Mouse (Mus musculus) heart, adult 11 months (tissue): Measurements from ENCODE around the gene Dnlz.
A peak's percentile ranks its signal among the peaks of the same experiment; 100 is the strongest.

Experiments
- DNase-seq: peaks from one replicate; pipeline ENCODE4 v3.0.0; 2022

Gene Dnlz

DNA sequence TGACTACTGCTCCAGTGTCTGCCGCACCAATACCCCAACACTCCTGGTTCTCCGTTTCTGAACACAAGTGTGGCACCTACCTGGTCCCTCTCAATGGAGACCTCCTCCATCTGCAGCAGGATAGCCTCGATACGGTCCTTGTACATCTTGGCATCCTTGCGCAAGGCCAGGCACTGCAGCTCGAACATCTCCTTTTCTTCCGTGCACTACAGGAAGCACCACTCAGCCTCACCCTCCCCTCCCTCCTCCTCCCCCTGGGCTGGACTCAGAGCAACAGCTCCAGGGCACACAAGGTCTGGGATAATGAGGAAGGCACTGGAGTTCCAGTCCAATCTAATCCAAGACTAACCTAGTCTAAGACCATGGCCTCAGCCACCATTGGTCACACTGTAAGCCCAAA is 4.8 kb upstream of the Dnlz start:
- peak; percentile 91 for DNase-seq

DNA sequence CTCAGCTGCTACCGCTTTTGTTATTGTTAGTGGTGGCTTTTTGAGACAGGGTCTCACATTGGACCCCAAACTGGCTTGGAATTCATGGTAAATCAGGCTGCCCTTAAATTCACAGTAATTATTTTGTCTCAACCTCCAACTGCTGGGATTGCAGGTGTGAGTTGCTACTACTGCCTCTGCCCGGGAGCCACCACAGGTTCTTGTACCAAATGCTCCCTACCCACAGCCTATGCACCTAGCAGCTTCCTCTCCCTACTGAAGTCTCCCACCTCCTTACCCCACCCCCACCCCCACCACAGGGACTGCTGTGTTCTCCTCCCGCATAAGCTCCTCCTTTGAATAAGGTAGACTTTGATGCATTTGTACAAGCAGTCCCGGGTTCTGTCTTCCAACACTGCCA is 4.3 kb upstream of the Dnlz start:
- no peak for DNase-seq

DNA sequence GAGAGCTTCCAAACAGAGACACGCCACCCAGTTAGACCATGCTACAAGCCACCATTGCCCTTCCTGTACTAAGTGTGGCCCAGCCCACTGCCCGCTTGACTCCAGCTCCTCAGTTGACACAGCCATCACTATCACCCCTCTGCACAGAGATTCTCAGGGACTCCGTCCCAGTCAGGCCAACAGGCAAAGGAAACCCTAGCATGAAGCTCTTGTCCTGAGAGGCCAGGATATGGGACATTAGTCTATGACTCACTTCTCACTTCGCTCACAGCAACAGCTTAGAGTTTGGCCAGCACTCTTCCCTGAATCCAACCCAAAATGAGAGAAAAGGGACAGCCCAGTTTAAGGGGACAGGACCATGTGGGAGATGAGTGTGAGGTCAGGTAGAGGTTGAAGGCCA is 2.5 kb upstream of the Dnlz start:
- peak; percentile 92 for DNase-seq

DNA sequence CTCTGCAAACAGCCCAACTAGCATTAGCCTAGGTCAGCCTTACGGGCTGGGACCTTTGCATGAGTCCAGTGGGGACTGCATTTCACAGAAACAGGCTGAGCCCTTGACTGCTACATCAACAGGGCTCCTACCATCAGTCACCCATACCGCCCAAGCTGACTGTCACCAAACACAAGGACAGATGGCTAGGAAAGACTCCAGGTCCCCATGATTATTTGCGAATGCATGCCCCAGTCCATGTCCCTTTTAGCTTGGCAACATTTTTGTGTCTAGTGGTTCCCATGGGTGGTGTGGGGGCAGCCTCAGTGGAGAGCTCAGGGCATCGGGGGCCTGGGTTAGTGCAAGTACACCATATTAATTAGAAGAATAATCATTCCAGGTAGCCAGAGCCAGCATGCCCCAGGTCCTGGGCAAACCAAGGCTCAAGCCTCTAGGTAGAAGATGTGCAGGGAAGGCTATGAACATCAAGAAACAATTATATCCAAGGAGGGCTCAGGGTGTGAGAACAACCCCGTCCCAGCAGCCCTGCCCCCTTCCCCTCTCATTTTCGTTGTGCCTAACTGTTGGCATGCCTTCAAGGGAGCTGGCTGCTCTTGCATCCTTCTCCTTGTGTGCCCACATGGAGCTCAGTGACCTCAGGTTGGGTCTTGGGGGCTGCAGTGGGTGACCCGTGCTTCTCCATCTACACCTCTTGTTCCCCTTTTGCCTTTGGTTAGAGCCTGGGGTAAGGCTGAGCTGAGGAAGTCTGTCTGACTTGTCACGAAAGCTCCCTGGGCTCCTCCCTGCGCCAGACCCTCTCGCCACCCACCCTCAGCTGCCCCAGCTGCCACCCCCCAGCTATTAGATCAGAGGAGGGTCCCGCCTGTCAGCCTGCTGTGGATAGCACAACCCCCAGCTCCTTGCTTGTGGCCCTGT is 1.4 kb upstream of the Dnlz start:
- DNase-seq, result peak; percentile 92

DNA sequence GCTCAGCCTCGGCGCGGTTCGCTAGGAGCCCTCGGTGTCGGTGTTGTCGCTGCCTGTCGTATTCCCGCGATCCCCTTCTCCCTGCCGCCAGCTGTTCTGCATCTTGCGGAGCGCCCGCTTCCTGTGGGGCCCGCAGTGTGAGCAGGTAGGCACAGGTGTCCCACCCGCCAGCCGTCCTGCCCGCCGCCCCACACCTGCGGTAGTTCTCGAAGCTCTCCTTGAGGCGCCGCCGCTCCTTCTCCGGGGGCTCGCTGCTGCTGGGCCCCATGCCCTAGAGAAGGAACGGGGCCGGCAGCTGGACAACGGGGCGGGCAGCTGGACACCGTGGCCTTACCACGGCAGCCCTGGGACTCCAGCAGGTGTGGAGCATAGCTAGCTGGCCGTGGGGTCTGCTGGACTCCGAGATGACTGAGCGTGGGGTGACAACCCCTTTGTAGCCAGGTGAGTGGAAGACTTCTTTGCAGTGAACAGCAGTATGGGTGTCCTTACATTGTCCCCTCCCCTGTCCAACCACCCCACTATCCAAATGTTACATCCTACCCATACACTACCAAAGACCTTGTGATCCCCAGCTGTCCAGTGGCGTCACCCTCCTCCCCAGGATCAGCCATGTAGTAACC is 491 bp upstream of the Dnlz start:
- peak; percentile 96 for DNase-seq

DNA sequence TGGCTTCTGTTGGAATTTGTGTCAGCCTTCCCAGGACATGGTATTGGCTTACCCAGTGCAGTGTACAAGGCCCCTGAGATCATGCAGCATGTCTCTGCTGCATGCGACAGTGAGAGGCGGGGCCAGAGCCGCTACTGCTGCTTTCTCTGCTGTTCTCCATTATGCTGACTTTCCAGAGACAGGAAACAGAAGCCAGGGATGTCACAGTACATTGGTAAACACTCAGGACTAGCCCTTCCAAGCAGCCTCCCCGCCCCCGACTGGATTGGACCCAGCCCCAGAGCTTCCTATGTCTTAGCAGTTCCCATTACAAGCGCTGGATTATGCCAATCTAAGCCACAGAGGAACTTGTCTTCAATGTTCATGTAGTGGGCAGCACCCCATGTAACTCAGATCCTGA is 3.7 kb downstream of the Dnlz start:
- no peak for DNase-seq

DNA sequence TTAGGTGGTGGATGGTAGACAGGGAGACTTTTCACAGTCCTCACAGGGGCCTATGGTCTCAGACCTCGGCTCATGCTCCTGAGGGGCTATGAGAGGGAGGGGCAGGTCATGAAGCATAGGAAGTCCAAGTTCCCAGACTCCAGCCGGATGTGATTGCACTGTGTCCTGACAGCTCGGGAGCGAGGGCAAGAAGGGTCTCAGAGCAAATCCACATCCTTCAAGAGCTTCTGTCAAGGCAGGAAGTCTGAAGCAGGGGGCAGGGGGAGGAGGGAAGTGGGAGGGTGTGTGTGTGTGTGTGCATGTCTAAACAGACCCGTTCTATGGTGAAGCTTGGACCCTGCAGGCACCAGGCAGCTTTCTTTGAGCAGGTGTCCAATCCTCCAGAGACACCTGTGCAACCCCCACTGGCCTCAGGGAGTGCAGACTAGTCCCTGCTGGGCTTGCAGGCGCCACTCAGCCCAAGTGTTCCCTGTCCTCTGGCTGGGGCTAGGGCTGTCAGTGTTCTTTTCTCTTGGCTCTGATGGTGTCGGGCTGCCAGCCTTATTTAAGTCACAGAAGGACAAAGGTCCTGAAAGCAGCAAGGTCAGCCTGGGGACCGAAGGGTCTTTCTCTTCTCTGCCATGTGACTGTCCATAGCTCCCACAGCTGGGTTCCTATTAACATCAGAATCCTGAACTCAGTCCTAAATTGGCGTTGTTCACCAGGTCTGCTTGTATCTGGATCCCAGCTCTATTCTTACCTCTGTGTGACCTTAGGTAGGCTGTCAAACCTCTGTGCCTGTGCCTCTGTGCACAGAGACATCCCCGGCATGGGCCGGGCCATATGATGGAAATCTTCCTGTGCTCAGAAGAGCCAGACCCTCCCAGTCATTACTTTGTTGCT is 9.1 kb downstream of the Dnlz start:
- peak; percentile 95 for DNase-seq

DNA sequence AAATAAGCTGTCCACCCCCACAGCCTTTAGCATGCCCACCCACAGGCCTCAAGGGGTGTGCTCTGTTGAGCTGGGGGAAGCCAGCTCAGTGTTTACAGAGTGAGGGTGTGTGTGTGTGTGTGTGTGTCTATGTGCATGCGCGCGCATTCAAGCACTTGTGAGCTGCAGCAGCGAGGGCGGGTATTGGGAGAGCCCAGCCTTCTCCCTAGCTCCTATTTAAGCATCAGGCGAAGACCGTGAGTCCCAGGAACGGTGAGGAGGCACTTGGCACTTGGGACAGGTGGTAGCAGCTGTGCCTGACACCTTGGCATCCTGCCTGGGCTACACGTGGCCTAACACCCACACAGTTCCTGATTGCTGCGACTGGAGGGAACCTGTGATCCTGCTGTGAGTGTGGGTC is 9.9 kb downstream of the Dnlz start:
- DNase-seq, result peak; percentile 99

DNA sequence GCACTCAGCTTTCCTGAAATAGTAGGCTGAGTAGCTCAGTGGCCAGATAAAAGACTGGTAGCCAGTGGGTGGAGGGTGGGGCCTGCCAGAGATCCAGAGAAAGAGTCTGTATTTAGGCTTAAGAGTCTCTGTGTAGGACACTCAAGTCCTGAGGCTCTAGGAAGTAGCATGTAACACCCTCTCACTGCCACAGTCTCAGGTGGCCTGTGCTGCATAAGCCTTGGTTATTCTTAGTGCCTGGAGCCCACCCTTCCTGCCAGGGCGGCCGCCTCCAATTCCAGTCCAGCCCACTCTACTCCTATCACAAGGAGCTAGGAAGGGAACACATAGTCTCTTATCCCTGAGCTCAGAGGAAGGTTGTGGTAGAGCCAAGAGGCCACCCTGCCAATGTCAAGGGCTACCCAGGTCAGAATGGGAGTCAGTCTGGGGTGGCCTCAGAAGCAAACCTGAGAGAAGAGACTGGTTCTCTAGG is 10.4 kb downstream of the Dnlz start:
- DNase-seq, result peak; percentile 98

DNA sequence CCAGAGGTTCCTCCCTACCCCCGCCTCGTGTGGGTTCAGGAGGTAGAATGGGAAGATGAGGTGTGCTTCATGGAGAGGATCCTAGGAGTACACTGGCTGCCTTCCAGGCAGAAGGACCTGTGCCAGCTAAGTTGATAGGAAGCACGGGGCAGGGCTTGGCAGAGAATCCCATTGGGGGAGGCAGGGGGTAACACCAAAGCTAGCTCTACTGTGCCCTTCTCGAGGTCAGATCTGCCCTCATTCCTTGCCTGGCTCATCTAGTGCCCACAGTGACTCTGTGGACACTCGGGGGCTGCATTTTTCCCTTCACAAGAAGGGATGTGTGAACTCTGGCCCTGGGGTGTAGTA is 12.7 kb downstream of the Dnlz start:
- peak; percentile 98 for DNase-seq

DNA sequence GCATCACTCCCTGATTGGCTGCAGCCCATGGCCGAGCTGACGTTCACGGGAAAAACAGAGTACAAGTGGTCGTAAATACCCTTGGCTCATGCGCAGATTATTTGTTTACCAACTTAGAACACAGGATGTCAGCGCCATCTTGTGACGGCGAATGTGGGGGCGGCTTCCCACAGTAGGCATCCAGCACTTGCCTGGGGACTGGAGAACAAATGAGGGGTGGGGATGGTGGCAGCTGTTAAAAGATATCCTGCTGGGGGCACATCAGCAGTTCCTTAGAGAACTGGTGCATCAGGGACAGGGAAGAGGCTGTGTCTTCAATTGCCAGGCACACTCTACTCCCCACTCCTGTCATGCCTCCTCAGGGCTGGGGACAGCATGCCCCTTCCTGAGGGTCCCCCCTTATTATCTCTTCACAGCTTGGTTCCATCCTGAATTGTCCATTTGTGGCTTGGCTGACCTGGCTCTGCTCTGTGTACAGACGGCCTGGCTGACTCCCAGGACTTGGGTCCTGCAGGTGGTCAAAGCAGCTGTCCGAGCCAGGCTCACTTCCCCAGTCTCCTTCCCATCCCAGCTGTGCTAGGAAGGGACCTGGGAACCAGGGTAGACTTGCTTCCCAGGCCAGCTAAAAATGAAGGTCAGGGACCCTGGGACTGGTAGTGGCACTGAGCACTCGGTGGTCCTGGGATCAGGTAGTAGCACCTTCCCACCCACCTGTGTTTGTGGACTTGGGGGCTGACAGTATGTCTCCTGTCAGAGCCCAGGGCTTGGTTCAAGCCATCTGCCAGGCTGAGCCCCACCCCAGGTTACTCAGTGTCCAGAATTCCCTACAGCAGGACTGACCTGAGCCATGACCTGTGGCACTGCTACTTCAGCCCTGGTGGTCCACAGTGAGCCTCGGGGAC is 13.4 kb downstream of the Dnlz start:
- no peak for DNase-seq

DNA sequence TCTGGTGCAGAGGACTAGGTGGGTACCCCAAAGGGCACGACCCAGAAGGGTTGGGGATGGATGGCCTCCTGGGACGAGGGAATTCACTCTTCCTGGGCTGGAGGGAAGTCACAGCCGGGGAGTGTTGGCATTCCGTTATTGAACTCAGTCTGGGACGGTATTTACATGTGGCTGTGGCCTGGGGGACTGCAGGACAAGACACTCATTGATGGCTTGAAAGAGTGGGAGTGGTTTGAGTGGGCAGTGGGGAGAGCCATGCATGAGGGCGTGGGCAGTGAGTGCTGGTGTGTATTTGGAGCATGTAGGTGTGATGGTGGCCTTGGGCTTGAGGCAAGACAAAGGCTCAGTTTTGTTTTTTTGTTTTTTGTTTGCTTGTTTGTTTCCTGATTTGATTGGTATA is 21.2 kb downstream of the Dnlz start:
- no peak for DNase-seq

DNA sequence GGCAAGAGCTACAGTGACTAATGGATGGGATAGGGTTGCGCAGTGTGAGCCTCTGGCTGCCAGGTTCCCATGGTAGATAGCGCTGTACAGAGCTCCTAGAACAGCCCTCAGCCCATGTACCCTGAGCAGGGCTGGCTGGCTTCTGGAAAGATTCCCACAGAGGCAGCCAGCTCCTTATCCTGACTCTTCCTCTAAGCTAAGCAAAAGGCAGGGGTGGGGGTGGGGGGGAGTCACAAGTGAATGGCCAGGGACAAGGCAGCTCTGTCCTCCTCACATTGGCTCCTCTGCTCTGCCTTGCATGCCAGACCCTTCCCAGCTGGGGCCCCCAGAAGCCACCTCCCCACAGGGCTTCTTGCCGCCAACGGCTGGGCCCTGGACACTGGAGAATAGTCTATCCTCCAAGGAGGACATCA is 21.8 kb downstream of the Dnlz start:
- DNase-seq, result peak; percentile 93

DNA sequence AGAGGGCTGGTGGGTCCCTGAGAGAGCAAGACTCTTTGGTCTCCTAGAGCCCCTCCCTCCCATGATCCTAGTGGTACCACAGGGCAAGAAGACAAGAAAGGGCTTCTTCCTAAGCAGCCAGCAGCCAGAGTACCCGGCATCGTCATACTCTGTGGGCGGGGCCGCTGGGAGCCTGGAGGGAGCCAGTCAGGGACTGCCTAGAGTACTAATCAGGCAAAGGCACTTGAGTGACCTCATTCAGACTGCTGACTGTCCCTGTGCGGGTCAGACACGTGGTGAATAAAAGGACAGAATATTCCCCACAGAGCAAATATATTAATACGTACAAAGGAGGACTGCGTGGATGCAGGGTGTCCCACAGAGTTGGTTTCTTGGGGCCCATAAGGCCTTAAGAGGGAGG is 22.5 kb downstream of the Dnlz start:
- DNase-seq, result peak; percentile 99

DNA sequence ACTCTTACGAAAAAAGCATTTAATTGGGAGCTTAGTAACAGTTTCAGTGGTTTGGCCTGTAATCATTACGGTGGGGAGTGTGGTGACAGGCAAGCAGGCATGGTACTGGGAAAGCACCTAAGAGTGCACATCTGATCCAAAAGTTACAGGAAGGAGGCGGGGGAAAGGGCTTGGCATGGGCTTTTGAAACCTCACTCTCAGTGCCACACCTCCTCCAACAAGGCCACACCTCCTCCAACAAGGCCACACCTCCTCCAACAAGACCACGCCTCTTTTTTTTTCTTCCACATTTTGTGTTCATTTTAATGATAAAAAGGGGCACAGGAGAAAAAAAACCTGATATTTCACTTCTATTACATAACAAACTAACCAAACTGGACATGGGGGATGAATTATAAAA is 24.1 kb downstream of the Dnlz start:
- no peak for DNase-seq

DNA sequence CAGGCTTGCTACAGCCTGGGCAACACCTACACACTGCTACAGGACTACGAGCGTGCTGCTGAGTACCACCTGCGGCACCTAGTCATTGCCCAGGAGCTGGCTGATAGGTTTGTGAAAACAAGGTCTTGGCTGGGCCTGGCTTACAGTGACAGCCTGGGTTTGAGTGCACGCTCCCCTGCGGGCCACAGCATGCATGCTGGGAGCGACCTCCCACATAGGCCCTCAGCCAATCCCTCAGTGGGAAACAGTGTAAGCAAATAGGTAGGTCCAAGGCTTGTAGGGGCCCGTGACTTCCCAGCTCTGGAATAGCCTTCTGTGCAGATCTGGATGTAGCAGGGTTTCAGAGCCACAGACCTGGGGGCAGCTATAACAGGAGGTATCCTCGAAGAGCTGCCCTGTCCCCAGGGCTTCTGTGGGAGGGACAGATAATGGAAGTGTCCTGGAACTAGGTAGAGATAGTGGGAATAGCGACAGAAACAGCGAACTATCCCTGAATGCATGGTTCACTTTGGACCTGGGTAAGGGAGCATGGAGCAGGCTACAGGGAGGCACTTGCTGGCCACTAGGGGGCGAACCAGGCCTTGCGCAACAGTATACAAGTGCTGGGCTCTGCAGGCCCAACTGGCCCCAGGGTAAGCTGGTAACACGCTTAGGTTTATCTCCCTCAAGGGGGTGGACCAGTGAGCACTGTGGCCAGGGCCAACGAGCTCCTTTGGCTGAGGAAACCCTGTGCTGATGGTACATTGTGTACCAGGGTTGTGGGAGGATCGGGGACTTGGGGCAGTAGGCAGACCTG is 26.3 kb downstream of the Dnlz start:
- peak; percentile 96 for DNase-seq

DNA sequence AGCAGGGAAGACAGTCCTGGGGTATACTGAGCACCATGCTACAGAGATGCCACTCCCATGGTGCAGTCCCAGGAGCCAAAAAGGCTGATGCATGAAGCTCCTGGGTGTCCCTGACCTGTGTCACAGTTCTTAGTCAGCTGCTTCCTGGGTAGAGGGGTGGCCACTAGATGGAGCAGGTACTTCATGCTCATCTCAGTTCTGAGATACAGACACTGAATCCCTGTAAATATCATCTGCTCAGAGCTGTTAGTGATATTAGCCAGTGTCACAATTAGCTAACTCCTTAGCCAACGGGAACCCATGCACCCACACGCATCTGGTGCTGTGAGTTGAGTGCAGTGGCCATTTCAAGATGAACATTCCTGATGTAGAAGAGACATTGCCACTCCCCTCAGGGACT is 27.0 kb downstream of the Dnlz start:
- DNase-seq, result peak; percentile 94

DNA sequence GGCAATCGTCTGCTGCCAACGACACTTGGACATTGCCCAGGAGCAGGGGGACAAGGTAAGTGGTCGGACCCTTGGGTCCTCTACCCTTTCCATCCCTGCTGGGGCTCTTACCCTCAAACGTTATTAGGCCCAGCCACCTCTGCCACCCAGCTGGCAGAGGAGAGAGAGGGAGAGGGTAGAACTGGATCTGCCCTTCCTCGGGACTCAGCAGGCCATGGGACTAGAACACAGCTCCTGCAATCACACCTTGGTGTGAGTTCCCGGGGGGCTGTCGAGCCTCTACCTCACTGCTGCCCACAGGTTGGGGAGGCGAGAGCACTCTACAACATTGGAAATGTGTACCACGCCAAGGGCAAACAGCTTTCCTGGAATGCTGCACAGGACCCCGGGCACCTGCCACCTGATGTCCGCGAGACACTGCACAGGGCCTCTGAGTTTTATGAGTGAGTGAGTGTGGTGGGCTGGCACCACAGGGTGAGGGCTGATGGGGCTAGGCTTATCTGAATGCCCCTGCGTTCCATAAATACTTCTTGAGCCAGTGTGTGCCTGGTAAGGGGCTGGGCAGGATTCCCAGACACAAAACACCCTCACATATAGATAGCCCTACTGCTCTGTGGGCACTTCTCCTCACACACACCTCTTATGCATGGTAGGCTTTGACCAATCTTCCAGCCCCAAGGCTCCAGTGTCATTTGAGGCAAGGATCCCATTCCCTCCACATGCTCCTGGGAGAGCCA is 28.2 kb downstream of the Dnlz start:
- peak; percentile 91 for DNase-seq

DNA sequence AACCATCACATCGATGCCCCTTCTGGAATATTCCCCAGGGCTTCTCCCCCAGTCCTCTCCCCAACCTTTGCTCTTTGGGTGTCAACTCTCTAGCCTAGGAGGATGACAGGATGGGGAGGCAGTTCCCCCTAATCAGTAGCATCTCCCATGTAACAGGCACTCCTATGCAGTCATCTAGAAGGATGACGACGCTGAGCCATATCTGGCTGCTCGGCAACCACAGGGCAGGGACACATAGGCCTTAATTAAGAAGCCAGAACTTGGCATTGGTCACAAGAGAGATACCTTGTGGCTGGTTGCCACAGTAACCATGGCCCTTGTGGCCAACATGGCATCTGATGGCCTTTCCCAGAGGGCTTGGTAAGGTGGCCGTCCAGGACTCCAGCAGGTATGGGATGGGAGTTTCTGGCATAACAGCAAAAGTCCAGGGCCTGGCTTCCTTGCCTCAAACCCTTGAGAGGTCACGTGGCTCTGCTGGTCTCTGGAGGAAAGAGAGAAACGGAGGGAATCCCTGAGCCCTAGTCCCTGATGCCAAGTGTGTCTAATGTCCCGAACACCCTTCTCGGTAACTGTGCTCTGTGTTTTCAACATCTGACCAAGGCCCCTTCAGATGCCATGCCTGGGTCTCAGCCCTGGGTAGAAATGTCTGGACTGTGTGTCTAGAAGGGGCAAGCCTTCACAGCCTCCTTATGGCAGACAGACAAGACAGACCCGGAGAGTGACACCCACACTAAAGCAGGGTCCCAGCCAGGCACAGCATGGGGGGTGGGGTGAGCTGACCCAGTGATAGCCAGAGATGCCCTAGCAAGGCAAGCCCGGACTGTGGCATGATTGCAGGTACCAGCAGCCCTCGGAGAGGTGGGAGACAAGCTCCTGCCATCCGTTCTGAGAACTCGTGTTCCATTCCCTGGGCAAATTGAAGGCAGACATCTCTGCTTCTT is 31.4 kb downstream of the Dnlz start:
- peak; percentile 91 for DNase-seq
